Mouse (Mus musculus): ENCODE results near the gene Uts2. TPM values are rescaled to one million over a fixed set of nuclear protein-coding genes. Genes with fewer than 3 reads are reported as not detected.
"Not testable (repeated sequence)": the region's sequence is repeated elsewhere in the genome, so short reads cannot be mapped to it uniquely, and the experiment has no call there.

Uts2 gene
- polyA plus RNA-seq, 1 experiment from 2014 or later = not detected

GRCm38 (mm10) chr4:150998626-150999025 lies 1.7 kb downstream of the Uts2 start:
- WGBS = 96% methylated on average over 9 of the region's 9 CpGs
- H3K9me3 ChIP-seq (ENCODE audit: control insufficient read depth, low read length) = no peaks in the 10 kb centered on the region

GRCm38 (mm10) chr4:151001397-151001796 lies 4.5 kb downstream of the Uts2 start:
- ATAC-seq (ENCODE audit: insufficient read depth, low FRiP score, low TSS enrichment) (no peak), DNase-seq (ENCODE audit: low spot score) (peak; percentile 6)
- WGBS = 77% methylated on average over 13 of the region's 13 CpGs
- H3K9me3 ChIP-seq (ENCODE audit: control insufficient read depth, low read length) = no peaks in the 10 kb centered on the region
- no peak overlapping the region for H3K4me2 ChIP-seq (ENCODE audit: low read depth)
- no peaks in the 10 kb centered on the region for H3K4me1 ChIP-seq (ENCODE audit: control insufficient read depth, insufficient read depth, low read length)
- no peaks in the 10 kb centered on the region for H3K27me3 ChIP-seq (ENCODE audit: control insufficient read depth, insufficient read depth, low read length)
- H3K36me3 ChIP-seq (ENCODE audit: control insufficient read depth, insufficient read depth, low read length) = no peaks in the 10 kb centered on the region
- no peak overlapping the region for H3K9ac ChIP-seq (ENCODE audit: low read length)
- H3K4me3 ChIP-seq (ENCODE audit: low read depth, low read length) = no peak overlapping the region
- H3K27ac ChIP-seq (ENCODE audit: low read depth, low read length) = no peak overlapping the region

More at GRCm38 (mm10) chr4:150998626-150999025, 1.7 kb downstream of the Uts2 start:
- Histone ChIP-seq H3K4me3 (ENCODE audit: low read depth, low read length) (no peak overlapping the region), H3K4me1 (ENCODE audit: control insufficient read depth, insufficient read depth, low read length) (no peaks in the 10 kb centered on the region), H3K27me3 (ENCODE audit: control insufficient read depth, insufficient read depth, low read length) (no peaks in the 10 kb centered on the region), H3K36me3 (ENCODE audit: control insufficient read depth, insufficient read depth, low read length) (no peaks in the 10 kb centered on the region), H3K9ac (ENCODE audit: low read length) (no peak overlapping the region), H3K27ac (ENCODE audit: low read depth, low read length) (no peak overlapping the region), H3K4me2 (ENCODE audit: low read depth) (no peak overlapping the region)
- ATAC-seq (ENCODE audit: insufficient read depth, low FRiP score, low TSS enrichment) = no peak
- no peak for DNase-seq (ENCODE audit: low spot score)

GRCm38 (mm10) chr4:151005656-151006318 lies 8.9 kb downstream of the Uts2 start:
- Histone ChIP-seq H3K36me3 (ENCODE audit: control insufficient read depth, insufficient read depth, low read length) (no peaks in the 10 kb centered on the region), H3K9ac (ENCODE audit: low read length) (no peak overlapping the region), H3K4me3 (ENCODE audit: low read depth, low read length) (no peak overlapping the region), H3K9me3 (ENCODE audit: control insufficient read depth, low read length) (no peaks in the 10 kb centered on the region), H3K27me3 (ENCODE audit: control insufficient read depth, insufficient read depth, low read length) (no peaks in the 10 kb centered on the region), H3K27ac (ENCODE audit: low read depth, low read length) (no peak overlapping the region), H3K4me1 (ENCODE audit: control insufficient read depth, insufficient read depth, low read length) (no peaks in the 10 kb centered on the region), H3K4me2 (ENCODE audit: low read depth) (no peak overlapping the region)
- no peak for DNase-seq (ENCODE audit: low spot score)
- no peak for ATAC-seq (ENCODE audit: insufficient read depth, low FRiP score, low TSS enrichment)
- WGBS = 87% methylated on average over 13 of the region's 13 CpGs

GRCm38 (mm10) chr4:151006945-151007344 lies 10.0 kb downstream of the Uts2 start:
- ATAC-seq (ENCODE audit: insufficient read depth, low FRiP score, low TSS enrichment) = no peak
- 50% methylated on average over 6 of the region's 6 CpGs for WGBS

GRCm38 (mm10) chr4:151010316-151010715 lies 13.4 kb downstream of the Uts2 start:
- H3K9ac ChIP-seq (ENCODE audit: low read length) = no peak overlapping the region
- 92% methylated on average over 7 of the region's 7 CpGs for WGBS
- DNase-seq (ENCODE audit: low spot score) = no peak
- no peak overlapping the region for H3K27ac ChIP-seq (ENCODE audit: low read depth, low read length)
- no peaks in the 10 kb centered on the region for H3K27me3 ChIP-seq (ENCODE audit: control insufficient read depth, insufficient read depth, low read length)
- no peak for ATAC-seq (ENCODE audit: insufficient read depth, low FRiP score, low TSS enrichment)
- H3K36me3 ChIP-seq (ENCODE audit: control insufficient read depth, insufficient read depth, low read length) = no peaks in the 10 kb centered on the region
- no peaks in the 10 kb centered on the region for H3K4me1 ChIP-seq (ENCODE audit: control insufficient read depth, insufficient read depth, low read length)
- no peak overlapping the region for H3K4me3 ChIP-seq (ENCODE audit: low read depth, low read length)
- no peaks in the 10 kb centered on the region for H3K9me3 ChIP-seq (ENCODE audit: control insufficient read depth, low read length)
- H3K4me2 ChIP-seq (ENCODE audit: low read depth) = no peak overlapping the region

More at GRCm38 (mm10) chr4:151006945-151007344, 10.0 kb downstream of the Uts2 start:
- Histone ChIP-seq H3K27ac (ENCODE audit: low read depth, low read length) (no peak overlapping the region), H3K9ac (ENCODE audit: low read length) (no peak overlapping the region), H3K9me3 (ENCODE audit: control insufficient read depth, low read length) (no peaks in the 10 kb centered on the region), H3K4me2 (ENCODE audit: low read depth) (no peak overlapping the region), H3K27me3 (ENCODE audit: control insufficient read depth, insufficient read depth, low read length) (no peaks in the 10 kb centered on the region), H3K4me1 (ENCODE audit: control insufficient read depth, insufficient read depth, low read length) (no peaks in the 10 kb centered on the region), H3K4me3 (ENCODE audit: low read depth, low read length) (no peak overlapping the region), H3K36me3 (ENCODE audit: control insufficient read depth, insufficient read depth, low read length) (no peaks in the 10 kb centered on the region)
- peak; percentile 39 for DNase-seq (ENCODE audit: low spot score)

- H3K9me3 ChIP-seq (ENCODE audit: control insufficient read depth, low read length) = no peaks in the 10 kb centered on the region
- WGBS = 79% methylated on average over 10 of the region's 10 CpGs
- 0 out of 2 replicates have a peak, but pooled peaks cover 2% of the 10 kb centered on the region for H3K36me3 ChIP-seq (ENCODE audit: control insufficient read depth, insufficient read depth, low read length)
- ATAC-seq (ENCODE audit: insufficient read depth, low FRiP score, low TSS enrichment) (no peak), DNase-seq (ENCODE audit: low spot score) (no peak)
- no peak overlapping the region for H3K4me3 ChIP-seq (ENCODE audit: low read depth, low read length)
- no peak overlapping the region for H3K4me2 ChIP-seq (ENCODE audit: low read depth)
- H3K9ac ChIP-seq (ENCODE audit: low read length) = no peak overlapping the region
- H3K4me1 ChIP-seq (ENCODE audit: control insufficient read depth, insufficient read depth, low read length) = no peaks in the 10 kb centered on the region
- H3K27ac ChIP-seq (ENCODE audit: low read depth, low read length) = no peak overlapping the region
- H3K27me3 ChIP-seq (ENCODE audit: control insufficient read depth, insufficient read depth, low read length) = no peaks in the 10 kb centered on the region
Observed at GRCm38 (mm10) chr4:151015946-151016345, 19.0 kb downstream of the Uts2 start.

- not testable (repeated sequence) for H3K27ac ChIP-seq (ENCODE audit: low read depth, low read length); H3K9ac ChIP-seq (ENCODE audit: low read length); H3K9me3 ChIP-seq (ENCODE audit: control insufficient read depth, low read length); H3K4me2 ChIP-seq (ENCODE audit: low read depth); H3K4me1 ChIP-seq (ENCODE audit: control insufficient read depth, insufficient read depth, low read length); H3K36me3 ChIP-seq (ENCODE audit: control insufficient read depth, insufficient read depth, low read length); DNase-seq (ENCODE audit: low spot score); H3K27me3 ChIP-seq (ENCODE audit: control insufficient read depth, insufficient read depth, low read length); ATAC-seq (ENCODE audit: insufficient read depth, low FRiP score, low TSS enrichment); H3K4me3 ChIP-seq (ENCODE audit: low read depth, low read length)
- WGBS = 90% methylated on average over 1 of the region's 1 CpGs
Observed at GRCm38 (mm10) chr4:151017356-151017755, 20.5 kb downstream of the Uts2 start.

- no peak for DNase-seq (ENCODE audit: low spot score)
- 86% methylated on average over 9 of the region's 9 CpGs for WGBS
- H3K4me2 ChIP-seq (ENCODE audit: low read depth) = no peak overlapping the region
- no peaks in the 10 kb centered on the region for H3K9me3 ChIP-seq (ENCODE audit: control insufficient read depth, low read length)
- no peak for ATAC-seq (ENCODE audit: insufficient read depth, low FRiP score, low TSS enrichment)
- no peak overlapping the region for H3K4me3 ChIP-seq (ENCODE audit: low read depth, low read length)
- no peak overlapping the region for H3K27ac ChIP-seq (ENCODE audit: low read depth, low read length)
- H3K36me3 ChIP-seq (ENCODE audit: control insufficient read depth, insufficient read depth, low read length) = no peaks in the 10 kb centered on the region
- H3K27me3 ChIP-seq (ENCODE audit: control insufficient read depth, insufficient read depth, low read length) = no peaks in the 10 kb centered on the region
- no peaks in the 10 kb centered on the region for H3K4me1 ChIP-seq (ENCODE audit: control insufficient read depth, insufficient read depth, low read length)
- no peak overlapping the region for H3K9ac ChIP-seq (ENCODE audit: low read length)
Observed at GRCm38 (mm10) chr4:151024152-151024551, 27.3 kb downstream of the Uts2 start.

GRCm38 (mm10) chr4:151027001-151027400 lies 30.1 kb downstream of the Uts2 start:
- no peak overlapping the region for H3K4me3 ChIP-seq (ENCODE audit: low read depth, low read length)
- H3K9me3 ChIP-seq (ENCODE audit: control insufficient read depth, low read length) = no peaks in the 10 kb centered on the region
- peak; percentile 32 for DNase-seq (ENCODE audit: low spot score)
- H3K27me3 ChIP-seq (ENCODE audit: control insufficient read depth, insufficient read depth, low read length) = no peaks in the 10 kb centered on the region
- no peak overlapping the region for H3K4me2 ChIP-seq (ENCODE audit: low read depth)
- H3K36me3 ChIP-seq (ENCODE audit: control insufficient read depth, insufficient read depth, low read length) = no peaks in the 10 kb centered on the region
- ATAC-seq (ENCODE audit: insufficient read depth, low FRiP score, low TSS enrichment) = no peak
- H3K4me1 ChIP-seq (ENCODE audit: control insufficient read depth, insufficient read depth, low read length) = no peaks in the 10 kb centered on the region
- 48% methylated on average over 6 of the region's 6 CpGs for WGBS
- H3K9ac ChIP-seq (ENCODE audit: low read length) = no peak overlapping the region
- no peak overlapping the region for H3K27ac ChIP-seq (ENCODE audit: low read depth, low read length)
